Mouse (Mus musculus): ENCODE results near the gene Thbd.
A peak's percentile ranks its signal among the peaks of the same experiment; 100 is the strongest.

DNA sequence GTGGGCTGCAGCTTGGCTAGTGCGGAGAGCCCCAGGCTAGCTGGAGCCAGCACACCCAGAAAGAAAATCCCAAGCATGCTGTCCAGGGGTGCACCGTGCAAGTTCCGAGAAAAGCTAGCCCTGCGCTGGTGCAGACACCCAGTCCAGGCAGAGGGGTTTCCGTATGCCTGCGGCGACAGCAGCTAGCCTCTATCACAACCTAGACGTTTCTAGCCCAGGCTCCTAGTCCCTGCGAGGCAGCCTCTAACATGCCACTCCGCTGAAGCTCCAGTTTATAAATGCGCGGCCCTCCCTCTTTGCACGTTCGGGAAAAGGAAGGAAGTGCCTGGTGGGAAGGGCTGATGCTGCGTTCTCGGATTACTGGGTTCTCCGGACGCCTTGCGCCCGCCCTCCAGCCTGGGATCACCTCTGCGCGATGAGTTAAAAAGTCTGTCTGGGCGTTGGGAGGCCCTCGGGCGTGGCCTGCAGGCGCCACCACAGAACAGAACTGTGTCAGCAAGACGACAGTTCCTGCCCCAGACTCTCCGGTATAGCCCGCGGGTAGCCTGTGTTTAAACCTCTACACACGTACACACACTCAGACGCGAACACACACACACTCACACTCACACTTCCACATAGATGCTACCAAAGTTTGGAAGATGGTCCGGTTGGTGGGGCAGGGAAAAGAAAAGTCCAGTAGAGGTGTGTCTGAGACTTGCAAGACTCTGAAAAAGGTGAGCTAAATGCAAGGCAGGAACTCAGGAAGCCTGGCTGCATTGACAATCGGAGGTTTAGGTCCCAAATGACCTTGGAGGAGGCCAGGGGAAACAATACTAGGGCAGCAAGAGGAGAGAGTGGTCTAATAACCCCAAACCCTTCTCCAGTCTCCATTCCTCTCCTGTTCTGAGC lies at the start of gene Thbd:
- TF ChIP-seq POLR2A (IDR thresholded peaks at IDR 0.05; ENCODE audit: borderline replicate concordance, extremely low read depth, low read depth, low read length) (peak; percentile 100), CTCF (IDR thresholded peaks at IDR 0.05; ENCODE audit: insufficient read depth, low read length) (no peak)

All from lung, adult 2 months (tissue).